Mouse (Mus musculus): Measurements from ENCODE around the gene Lrrk1. TPM values are rescaled to one million over a fixed set of nuclear protein-coding genes. Genes with fewer than 3 reads are reported as not detected.
A peak's percentile ranks its signal among the peaks of the same experiment; 100 is the strongest.

Gene Lrrk1
- polyA plus RNA-seq, 1 experiment from 2014 or later = 8.5 TPM

DNA sequence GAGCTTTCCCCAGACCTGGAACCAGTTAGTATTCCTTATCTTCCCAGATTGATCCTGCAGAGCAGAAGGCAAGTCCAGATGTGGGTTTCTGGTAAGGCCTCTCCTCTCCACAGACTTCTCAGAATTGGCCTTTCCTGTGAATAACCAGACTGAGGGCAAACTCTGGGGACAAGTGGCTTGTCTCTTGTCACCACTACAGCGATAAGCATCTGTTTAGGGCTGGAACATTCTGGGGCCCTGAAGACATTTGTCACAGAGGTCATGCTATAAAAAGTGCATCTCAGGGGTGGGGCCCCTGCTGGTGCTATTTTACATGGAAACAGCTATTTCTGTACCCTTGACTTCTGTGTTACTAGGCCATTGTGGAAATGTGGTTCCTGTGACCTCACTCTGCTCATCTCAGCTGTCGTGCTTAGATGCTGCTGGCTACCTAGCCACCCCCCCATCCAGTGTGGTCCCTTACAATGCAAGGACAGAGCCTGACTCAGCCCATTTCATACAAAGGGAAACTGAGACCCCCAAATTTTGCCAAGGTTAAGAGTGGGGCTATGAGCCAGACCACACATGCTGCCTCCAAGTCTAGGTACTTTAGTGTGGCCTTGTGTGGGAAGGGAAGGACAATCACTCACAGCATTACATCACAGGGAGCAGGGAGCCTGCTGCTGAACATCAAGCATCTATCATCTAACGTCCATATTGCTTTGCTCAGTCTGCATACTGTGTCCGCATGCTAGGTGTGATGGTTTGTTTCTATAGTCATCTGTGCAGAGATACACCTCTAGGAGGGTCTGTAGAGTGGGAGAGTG lies 154.8 kb downstream of the Lrrk1 start:
- 76% methylated on average over 4 of the region's 4 CpGs for WGBS
- Histone ChIP-seq H3K27me3 (replicated peaks; ENCODE audit: low read depth, poor library complexity, severe bottlenecking) (no peaks in the 10 kb centered on the region), H3K36me3 (replicated peaks) (no peaks in the 10 kb centered on the region), H3K27ac (replicated peaks) (peak overlapping the region; percentile 54), H3K4me1 (peaks cover 47% of the 10 kb centered on the region), H3K9me3 (no peaks in the 10 kb centered on the region), H3K4me3 (no peak overlapping the region)
- no peak for DNase-seq (ENCODE audit: low spot score)

DNA sequence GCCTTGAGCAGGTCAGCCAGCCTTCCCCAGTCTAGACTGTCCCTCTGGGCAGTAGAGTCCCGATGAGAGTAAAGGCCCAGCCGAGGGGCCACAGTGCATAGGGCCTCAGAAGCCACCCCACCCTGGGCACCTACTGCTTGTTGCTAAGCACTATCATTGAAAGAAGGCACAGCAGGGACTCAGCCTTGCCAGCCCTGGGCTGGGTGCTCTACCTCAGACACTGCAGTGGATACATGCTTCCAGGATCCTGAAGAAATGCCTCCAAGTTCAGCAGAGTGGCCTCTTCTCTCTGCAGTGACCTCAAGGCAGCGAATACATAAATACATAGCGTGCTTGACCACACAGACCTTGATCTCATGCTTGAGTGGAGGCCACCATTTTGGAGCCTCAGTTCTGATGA lies 156.3 kb downstream of the Lrrk1 start:
- WGBS = 78% methylated on average over 4 of the region's 4 CpGs
- no peak for DNase-seq (ENCODE audit: low spot score)
- Histone ChIP-seq H3K9me3 (no peaks in the 10 kb centered on the region), H3K27me3 (replicated peaks; ENCODE audit: low read depth, poor library complexity, severe bottlenecking) (no peaks in the 10 kb centered on the region), H3K4me3 (no peak overlapping the region), H3K4me1 (peaks cover 50% of the 10 kb centered on the region), H3K27ac (replicated peaks) (peak overlapping the region; percentile 83), H3K36me3 (replicated peaks) (no peaks in the 10 kb centered on the region)

DNA sequence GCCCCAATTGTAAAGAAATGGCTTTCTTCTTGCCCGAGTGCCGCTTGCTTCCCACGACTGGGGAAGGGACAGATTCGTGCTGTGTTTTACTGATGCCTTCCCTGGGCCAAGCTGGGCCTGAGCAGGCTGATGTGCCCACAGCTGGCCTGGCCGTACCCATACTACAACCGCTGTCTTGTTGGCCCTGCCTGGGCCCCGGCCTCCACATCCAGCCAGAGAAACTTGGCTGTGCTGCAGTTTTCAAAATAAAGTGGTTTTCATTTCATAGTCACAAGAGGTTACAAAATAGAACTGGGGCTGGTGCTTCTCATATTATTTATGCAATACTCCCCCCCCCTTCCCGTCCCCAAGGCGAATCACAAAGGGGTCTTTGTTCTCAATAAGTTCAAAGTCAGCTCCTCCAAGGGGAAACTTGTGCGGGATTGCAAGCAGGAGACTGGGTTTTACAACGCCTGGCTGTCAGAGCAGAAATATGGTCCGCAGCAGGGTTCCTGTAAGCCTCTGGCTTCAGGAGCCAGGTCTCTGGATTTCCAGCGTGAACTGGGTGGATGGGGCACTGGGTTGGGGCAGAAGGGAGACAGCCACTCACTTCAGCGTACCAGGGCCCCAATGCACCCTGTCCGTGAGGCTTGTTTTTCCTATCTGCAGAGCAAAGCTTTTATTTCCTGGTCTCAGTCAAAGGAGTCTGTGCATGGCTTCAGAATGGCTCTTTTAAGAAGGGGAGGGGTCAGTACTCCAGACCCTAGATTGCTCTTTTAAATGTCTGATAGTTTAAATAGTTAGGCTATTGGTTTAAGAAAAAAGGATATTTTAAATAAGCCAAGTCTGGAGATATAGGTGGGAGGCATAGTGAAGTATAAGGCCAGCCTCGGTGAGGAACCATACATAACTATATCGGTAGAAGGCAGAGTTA lies 157.3 kb downstream of the Lrrk1 start:
- H3K27ac ChIP-seq (replicated peaks) = peak overlapping the region; percentile 83
- peak; percentile 49 for DNase-seq (ENCODE audit: low spot score)
- H3K4me1 ChIP-seq = peaks cover 50% of the 10 kb centered on the region
- no peaks in the 10 kb centered on the region for H3K9me3 ChIP-seq
- WGBS = 43% methylated on average over 17 of the region's 17 CpGs
- no peaks in the 10 kb centered on the region for H3K36me3 ChIP-seq (replicated peaks)
- no peaks in the 10 kb centered on the region for H3K27me3 ChIP-seq (replicated peaks; ENCODE audit: low read depth, poor library complexity, severe bottlenecking)
- no peak overlapping the region for H3K4me3 ChIP-seq

DNA sequence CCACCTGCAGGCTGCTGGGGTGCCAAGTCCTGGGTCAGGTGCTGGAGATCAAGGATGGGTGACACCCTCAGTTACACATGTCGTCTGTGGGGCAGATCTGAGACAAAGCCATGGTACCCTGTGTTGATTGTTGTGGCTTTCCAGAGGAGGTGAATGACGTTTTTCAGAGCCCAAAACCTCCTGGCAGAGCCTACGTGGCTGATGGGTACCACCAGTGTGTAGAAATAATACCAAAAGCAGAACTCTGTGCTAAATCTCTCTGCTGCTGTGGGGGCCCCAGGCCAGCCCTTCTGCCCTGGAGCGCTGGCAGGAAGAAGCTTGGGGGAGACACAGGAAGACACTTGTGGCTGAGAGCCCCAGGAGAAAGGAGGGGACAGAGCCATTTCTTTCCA lies 157.9 kb downstream of the Lrrk1 start:
- Histone ChIP-seq H3K36me3 (replicated peaks) (no peaks in the 10 kb centered on the region), H3K4me3 (no peak overlapping the region), H3K4me1 (peaks cover 50% of the 10 kb centered on the region), H3K9me3 (no peaks in the 10 kb centered on the region), H3K27ac (replicated peaks) (peak overlapping the region; percentile 83), H3K27me3 (replicated peaks; ENCODE audit: low read depth, poor library complexity, severe bottlenecking) (no peaks in the 10 kb centered on the region)
- no peak for DNase-seq (ENCODE audit: low spot score)
- 65% methylated on average over 4 of the region's 4 CpGs for WGBS

DNA sequence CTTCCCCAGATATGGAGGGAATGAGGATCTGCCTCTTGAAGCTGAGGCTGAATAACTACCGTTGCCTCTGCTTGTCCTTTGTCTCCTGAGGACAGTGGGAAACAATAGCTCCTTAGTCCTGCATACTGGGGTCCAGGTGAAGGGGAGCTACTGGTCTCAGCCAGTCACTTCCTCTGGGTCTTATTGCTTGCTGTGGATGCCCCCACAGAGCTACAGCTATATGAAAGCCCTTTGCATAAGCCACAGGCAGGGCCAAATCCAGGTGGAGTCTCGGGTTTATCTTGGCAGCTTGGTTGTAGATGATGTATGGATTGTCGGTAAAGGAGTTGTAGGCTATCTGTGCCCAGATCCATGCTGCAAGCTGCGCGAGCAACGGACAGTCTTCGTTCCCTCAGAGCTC lies 158.7 kb downstream of the Lrrk1 start:
- H3K4me1 ChIP-seq = peaks cover 50% of the 10 kb centered on the region
- H3K9me3 ChIP-seq = no peaks in the 10 kb centered on the region
- no peak for DNase-seq (ENCODE audit: low spot score)
- no peaks in the 10 kb centered on the region for H3K36me3 ChIP-seq (replicated peaks)
- peak overlapping the region; percentile 63 for H3K27ac ChIP-seq (replicated peaks)
- no peak overlapping the region for H3K4me3 ChIP-seq
- no peaks in the 10 kb centered on the region for H3K27me3 ChIP-seq (replicated peaks; ENCODE audit: low read depth, poor library complexity, severe bottlenecking)
- 67% methylated on average over 7 of the region's 7 CpGs for WGBS

DNA sequence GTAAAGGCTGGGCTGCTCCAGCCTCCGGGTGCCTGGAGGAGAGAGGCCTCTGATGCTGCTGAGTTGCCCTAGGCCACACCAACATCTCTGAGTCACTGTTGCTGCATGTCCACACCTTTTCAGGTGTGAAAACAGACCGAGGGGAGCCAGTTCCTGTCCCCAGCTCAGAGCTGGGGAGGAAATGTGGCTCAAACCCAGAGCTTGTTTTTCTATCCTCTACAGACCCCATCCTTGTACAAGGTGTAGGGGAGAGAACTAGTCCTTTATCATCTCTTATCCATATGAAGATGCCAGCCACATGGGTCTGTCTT lies 159.6 kb downstream of the Lrrk1 start:
- Histone ChIP-seq H3K4me3 (no peak overlapping the region), H3K9me3 (no peaks in the 10 kb centered on the region), H3K27ac (replicated peaks) (peak overlapping the region; percentile 25; the same call in 1 of the 2 replicates), H3K36me3 (replicated peaks) (no peaks in the 10 kb centered on the region), H3K4me1 (peaks cover 44% of the 10 kb centered on the region), H3K27me3 (replicated peaks; ENCODE audit: low read depth, poor library complexity, severe bottlenecking) (no peaks in the 10 kb centered on the region)
- WGBS = 57% methylated on average over 2 of the region's 2 CpGs
- no peak for DNase-seq (ENCODE audit: low spot score)

DNA sequence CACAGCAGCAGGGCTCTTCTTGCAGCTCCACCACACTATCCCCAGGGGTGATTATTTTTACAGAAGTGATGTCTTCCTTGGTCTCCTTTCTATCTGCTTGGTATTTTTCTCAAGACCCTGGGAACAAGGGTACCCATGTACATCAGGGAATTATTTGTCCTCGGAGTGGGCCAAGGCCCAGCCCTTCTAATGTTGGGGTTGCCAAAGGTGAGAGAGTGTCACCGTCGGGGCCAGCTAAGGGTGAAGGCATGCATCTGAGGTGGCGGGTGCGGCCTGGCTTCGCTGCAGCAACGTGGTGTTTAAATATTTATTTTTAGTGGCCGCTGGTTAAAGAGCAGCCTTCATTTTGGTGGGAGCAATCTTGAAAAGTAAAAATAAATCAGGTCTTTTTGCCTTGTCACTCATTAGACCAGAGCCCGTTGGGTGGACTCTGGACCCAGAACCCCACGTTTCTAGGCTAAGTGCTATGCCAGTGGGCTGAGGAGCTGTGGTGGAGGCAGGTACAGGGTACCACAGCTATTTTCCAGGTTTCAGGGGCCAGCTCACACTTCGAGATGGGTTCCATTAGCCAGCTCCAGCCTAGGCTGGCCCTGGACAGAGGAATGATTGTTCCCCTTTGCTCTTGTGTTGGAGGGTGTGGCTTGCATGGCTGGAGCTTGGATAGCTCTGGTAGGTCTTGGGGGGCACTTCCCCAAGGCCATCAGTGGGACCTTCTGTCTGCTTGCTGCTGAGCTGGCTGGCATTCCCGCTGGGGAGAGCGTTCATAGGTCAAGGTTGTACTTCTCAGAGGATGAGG lies 160.1 kb downstream of the Lrrk1 start:
- H3K4me1 ChIP-seq = peaks cover 39% of the 10 kb centered on the region
- no peaks in the 10 kb centered on the region for H3K9me3 ChIP-seq
- H3K27ac ChIP-seq (replicated peaks) = 0 out of 2 replicates have a peak overlapping the region, but pooled peaks have one; percentile 25
- DNase-seq (ENCODE audit: low spot score) = no peak
- H3K36me3 ChIP-seq (replicated peaks) = no peaks in the 10 kb centered on the region
- H3K27me3 ChIP-seq (replicated peaks; ENCODE audit: low read depth, poor library complexity, severe bottlenecking) = no peaks in the 10 kb centered on the region
- 82% methylated on average over 13 of the region's 13 CpGs for WGBS
- no peak overlapping the region for H3K4me3 ChIP-seq

DNA sequence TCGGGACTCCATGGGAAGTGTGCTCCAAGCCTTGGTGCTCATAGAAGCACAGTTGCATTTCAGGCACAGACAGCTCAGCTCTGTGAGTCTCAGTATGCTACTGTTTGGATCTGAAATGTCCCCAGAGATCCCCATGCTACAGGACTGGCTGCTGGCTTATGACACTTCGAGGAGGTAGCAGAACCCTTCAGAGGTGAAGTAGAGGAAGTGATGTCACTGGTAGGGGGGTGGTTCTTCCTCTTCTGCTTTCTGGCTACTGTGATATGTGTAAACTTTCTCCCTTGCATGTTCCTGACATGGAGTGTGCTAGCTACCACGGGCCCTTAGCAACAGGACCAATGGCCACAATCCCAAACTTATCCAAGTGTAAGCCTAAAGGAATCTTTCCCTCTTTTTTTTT lies 162.3 kb downstream of the Lrrk1 start:
- DNase-seq (ENCODE audit: low spot score) = no peak
- H3K4me3 ChIP-seq = no peak overlapping the region
- no peaks in the 10 kb centered on the region for H3K9me3 ChIP-seq
- no peak overlapping the region for H3K27ac ChIP-seq (replicated peaks)
- H3K36me3 ChIP-seq (replicated peaks) = no peaks in the 10 kb centered on the region
- 83% methylated on average over 3 of the region's 3 CpGs for WGBS
- H3K27me3 ChIP-seq (replicated peaks; ENCODE audit: low read depth, poor library complexity, severe bottlenecking) = no peaks in the 10 kb centered on the region
- H3K4me1 ChIP-seq = peaks cover 32% of the 10 kb centered on the region

DNA sequence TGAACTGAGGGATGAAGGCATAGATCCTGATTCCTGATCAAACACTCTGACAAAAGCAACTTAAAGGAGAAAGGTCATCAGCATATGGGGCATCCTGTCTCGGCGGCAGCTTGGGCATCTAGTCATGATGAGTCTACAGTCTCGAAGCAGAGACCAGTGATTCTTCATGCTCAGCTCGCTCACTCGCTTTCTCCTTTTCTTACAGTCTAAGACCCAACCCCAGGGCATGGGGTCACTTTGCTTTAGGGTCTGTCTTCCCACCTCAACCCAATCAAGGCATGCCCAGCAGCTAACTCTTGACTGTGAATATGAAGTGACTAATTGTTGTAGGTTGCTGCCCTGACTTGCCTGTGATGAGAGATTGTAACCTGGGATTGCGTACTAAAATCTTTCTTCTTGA lies 163.6 kb downstream of the Lrrk1 start:
- H3K27ac ChIP-seq (replicated peaks) = no peak overlapping the region
- H3K36me3 ChIP-seq (replicated peaks) = no peaks in the 10 kb centered on the region
- DNase-seq (ENCODE audit: low spot score) = no peak
- whole genome bisulfite sequencing = 94% methylated on average over 6 of the region's 6 CpGs
- H3K9me3 ChIP-seq = no peaks in the 10 kb centered on the region
- H3K27me3 ChIP-seq (replicated peaks; ENCODE audit: low read depth, poor library complexity, severe bottlenecking) = no peaks in the 10 kb centered on the region
- H3K4me3 ChIP-seq = no peak overlapping the region
- H3K4me1 ChIP-seq = peaks cover 24% of the 10 kb centered on the region

DNA sequence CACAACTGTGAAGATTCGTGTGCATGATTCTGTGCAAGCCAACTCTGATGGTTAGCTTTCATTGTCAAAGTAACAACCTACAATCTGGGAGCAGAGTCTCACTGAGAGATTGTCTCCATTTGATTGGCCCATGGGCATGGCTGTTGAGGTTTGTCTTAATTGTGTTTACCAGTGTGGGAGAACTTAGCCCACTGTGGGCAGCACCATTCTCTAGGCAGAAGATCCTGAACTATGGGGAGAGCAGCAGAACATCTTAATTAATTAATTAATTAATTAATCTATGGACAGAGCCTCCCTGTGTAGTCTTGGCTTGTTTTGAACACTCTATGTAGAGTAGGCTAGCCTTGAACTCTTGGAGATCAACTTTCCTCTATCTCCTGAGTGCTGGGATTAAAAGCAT lies 164.4 kb downstream of the Lrrk1 start:
- no peaks in the 10 kb centered on the region for H3K27me3 ChIP-seq (replicated peaks; ENCODE audit: low read depth, poor library complexity, severe bottlenecking)
- H3K36me3 ChIP-seq (replicated peaks) = no peaks in the 10 kb centered on the region
- no peak overlapping the region for H3K4me3 ChIP-seq
- no peak for DNase-seq (ENCODE audit: low spot score)
- no peak overlapping the region for H3K27ac ChIP-seq (replicated peaks)
- H3K4me1 ChIP-seq = peaks cover 28% of the 10 kb centered on the region
- 96% methylated on average over 1 of the region's 1 CpGs for WGBS
- no peaks in the 10 kb centered on the region for H3K9me3 ChIP-seq

DNA sequence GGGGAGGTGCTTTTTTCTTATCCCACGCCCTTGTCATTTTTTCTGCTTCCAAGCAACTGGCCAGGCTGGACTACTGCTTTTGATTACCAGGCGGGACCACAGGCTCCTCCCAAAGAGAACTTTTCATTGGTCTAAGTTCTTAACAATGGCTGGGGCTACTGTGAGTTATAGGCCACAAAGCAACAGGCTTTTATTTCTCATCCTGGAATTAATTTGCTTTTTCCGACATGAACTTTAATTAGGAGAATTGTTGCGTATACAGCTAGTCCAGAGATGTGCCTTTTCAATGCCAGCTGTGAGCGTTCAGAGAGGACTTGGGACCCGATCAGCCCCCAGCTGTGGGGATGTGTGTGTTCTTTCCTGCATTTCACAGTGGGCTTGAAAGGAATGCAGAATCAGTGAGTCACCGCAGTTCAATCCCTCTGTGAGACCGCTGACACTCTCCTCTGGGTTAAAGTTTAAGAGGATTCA lies 165.5 kb downstream of the Lrrk1 start:
- Histone ChIP-seq H3K4me3 (no peak overlapping the region), H3K27ac (replicated peaks) (peak overlapping the region; percentile 67), H3K36me3 (replicated peaks) (no peaks in the 10 kb centered on the region), H3K27me3 (replicated peaks; ENCODE audit: low read depth, poor library complexity, severe bottlenecking) (no peaks in the 10 kb centered on the region), H3K4me1 (peaks cover 33% of the 10 kb centered on the region), H3K9me3 (no peaks in the 10 kb centered on the region)
- DNase-seq (ENCODE audit: low spot score) = peak; percentile 51
- 29% methylated on average over 8 of the region's 8 CpGs for WGBS

DNA sequence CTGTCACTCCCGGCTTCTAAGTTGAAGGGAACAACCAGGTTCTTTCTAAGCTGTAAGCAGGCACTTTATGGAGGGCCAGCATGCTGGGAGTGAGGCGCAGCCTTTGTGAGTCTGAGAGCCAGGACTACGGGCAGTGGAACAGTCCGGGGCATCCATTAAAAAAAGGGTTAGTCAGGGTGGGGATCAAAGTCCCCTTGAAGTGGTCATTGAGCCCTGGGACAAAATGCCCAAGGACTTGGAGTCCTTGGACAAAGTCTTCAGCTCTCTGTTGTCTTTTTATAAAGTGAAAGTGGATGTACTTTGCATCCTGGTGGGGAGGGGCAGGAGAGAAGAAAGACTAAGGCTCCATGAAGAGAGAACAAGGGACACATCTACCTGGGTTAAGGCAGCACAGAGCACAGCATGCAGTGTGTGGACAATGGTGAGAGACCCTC lies 168.3 kb downstream of the Lrrk1 start:
- Histone ChIP-seq H3K9me3 (no peaks in the 10 kb centered on the region), H3K36me3 (replicated peaks) (no peaks in the 10 kb centered on the region), H3K27me3 (replicated peaks; ENCODE audit: low read depth, poor library complexity, severe bottlenecking) (no peaks in the 10 kb centered on the region), H3K4me1 (peaks cover 48% of the 10 kb centered on the region), H3K4me3 (no peak overlapping the region), H3K27ac (replicated peaks) (peak overlapping the region; percentile 58)
- DNase-seq (ENCODE audit: low spot score) = no peak
- 83% methylated on average over 4 of the region's 4 CpGs for WGBS

Data from embryonic facial prominence, embryonic 10.5 days (tissue).